Mouse (Mus musculus): ENCODE measurements at regions not wholly inside any gene's neighbourhood (a gene's known extent, or its start where the extent isn't known, plus 50 kb on each side); places are given as distances from the start of the nearest gene placed in this dataset.
A peak's percentile ranks its signal among the peaks of the same experiment; 100 is the strongest.

DNA sequence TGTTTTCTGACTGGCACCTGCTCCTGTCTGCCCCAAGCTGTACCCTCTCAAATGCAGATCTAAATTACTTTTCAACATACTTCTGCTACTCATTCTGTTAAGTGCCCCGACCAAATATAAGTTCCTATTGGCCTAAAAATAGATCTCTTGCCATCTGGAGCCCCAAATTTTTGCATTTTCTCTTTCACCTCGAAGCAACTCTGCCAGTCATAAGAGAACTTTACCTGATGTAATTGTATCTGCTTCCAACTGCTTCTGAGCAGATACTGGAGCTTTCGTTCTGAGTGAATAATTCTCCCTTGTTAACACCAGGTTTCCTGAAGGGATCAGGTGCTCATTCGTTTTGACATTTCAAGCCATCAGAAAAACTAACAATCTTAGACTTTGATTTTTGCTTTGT, 501.2 kb downstream of the Inhba start:
- DNase-seq = no peak

DNA sequence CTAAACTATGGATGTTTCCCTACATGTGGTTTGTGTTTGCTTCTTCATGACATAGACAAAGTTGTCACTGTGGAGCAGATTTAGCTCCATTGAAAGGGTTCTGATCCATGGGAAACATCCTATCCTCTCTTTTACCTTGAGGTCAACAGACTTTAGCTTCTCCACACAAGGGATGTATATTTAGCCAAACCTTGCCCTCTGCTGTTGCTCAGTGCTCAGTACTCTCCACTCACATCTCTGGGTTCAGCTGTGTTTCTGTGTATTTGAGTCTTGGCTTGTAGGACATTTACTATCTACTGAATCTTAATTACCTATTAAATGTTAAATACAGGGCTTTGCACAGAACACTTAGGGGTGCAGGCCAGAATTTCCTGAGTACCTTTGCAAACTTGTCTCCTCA, 503.5 kb downstream of the Inhba start:
- DNase-seq = no peak

DNA sequence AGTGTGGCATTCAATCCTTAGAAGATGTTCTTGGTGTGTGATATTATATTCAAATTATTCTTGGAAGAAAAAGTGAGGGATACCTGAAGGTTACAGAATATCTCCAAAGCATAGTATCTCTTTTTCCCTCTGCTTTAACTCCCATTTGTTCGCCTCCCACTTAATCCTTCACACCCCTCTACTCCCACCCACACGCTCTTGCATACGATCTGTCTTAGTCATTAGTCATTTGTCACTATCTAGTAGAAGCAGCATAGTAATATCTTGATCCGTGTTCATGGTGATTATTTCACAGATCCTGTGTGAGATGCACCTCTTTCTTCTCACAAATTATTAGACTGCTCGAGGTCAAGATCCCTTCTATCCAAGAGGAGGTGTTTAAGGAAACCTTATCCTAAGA, 517.4 kb downstream of the Inhba start:
- DNase-seq = peak; percentile 38

DNA sequence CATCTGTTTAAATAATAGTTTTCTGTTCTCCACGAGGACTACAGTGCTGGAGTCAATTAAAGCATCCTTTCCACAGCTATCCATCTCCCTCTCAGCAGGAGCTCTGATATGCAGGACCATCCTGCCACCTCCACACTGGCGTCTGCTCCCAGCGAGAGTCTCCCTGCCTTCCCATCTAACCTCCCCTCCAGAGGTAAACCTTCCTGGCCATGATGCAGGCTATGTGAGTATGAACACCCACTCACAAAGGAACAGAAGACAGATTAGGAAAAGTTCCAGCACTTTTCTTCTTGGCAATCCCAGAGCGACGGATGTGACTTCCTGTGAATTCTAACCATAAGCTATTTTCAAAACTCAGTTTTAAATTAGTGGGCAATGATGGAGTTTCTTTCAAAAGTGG, 532.1 kb downstream of the Inhba start:
- DNase-seq = peak; percentile 27

DNA sequence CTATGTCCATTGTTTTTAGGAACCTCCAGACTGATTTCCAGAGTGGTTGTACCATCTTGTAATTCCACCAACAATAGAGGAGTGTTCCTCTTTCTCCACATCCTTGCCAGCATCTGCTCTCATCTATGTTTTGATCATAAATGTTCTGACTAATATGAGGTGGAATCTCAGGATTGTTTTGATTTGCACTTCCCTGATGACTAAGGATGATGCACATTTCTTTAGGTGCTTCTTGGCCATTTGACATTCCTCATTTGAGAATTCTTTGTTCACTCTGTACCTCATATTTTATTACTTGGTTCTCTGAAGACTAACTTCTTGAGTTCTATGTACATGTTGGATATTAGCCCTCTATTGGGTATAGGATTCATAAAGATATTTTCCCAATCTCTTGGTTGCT, 538.4 kb downstream of the Inhba start:
- DNase-seq = no peak

DNA sequence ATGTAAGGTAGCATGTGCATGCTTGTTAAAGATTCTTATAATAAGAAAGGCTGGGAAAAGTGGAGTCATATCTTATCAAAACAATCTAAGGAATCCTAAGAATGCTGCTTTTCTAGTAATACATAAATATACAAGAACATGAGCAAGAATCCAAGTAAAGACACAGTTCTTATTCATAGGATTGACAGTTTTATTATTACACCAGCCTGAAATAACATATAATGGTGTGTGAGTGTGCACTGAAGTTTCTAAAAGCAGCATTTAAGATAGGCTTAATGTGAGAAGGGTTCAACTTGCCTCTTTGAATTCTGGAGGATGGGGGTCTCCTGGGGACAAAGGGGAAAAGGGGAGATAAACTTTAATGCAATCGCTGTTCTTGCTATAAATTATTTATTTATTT, 553.3 kb downstream of the Inhba start:
- DNase-seq = no peak

DNA sequence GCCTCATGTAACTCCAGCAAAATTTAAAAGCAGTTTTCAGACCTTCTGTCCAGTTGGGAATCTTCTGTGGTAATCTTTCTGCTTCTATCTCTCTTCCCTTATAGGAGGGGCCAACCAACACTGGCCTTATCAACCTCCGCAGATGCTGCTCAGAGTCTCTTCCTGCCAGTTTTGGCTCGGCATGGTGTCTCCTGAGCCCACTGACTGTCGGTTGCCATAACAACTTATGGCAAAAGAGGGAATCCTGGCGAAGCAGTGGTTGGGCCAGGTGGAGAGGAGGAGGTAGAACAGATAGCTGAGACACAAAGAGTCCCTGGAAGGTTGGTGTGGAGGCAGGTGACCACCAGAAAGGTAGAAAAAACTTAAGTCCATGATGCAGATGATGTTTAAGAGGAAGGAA, 562.4 kb downstream of the Inhba start:
- DNase-seq = peak; percentile 57

DNA sequence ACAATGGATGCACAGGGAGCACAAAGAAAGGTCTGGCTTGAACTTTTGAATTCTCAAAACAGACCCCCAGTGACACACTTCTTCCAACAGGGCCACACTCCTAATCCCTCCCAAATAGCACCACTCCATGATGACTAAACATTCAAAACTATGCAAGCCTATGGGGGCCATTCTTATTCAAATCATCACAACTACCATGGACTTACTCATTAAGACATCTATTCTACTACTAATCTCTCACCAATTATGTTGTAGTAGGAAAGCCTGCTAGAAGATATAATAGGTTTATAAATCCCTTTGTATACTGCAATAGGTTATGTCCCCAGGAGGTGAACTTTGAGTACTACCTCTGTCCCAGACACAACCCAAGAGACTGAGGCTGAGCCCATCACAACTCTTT, 574.6 kb downstream of the Inhba start:
- no peak for DNase-seq

DNA sequence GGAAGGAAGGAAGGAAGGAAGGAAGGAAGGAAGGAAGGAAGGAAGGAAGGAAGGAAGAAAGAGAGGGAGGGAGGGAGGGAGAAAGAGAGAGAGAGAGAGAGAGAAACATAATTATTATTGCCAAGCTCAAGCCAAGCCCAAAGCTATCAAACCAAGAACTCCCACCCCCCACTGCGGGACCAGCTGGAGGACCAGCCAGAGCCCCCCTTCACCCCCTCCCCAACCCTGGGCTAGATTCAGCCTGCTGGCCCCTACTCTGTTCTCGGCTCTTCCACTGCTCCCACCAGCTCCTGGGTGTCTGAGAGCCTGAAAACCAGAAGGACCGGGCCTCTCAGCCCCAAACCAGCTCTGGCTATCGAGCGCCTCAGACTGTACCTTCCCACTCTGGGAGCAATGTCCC, 608.1 kb downstream of the Inhba start:
- no peak for DNase-seq

DNA sequence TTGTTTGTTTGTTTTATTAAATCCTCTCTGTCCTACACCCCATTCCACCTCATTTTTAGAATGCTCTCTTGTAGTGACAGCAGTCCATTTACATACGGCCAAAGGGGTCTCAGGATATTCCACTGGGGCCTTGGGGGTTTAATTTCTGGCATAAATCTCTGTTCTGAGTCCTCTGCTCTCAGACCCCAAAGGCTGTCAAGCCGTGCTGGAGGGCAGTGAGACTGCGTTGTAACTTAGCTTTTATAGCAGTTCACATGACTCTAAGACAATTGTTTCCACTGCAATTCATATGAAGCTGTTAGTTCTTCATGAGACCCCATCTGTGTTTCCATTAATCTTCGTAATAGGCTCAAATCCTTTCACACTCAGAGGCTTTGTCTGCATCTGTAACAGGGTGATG, 614.9 kb downstream of the Inhba start:
- no peak for DNase-seq

DNA sequence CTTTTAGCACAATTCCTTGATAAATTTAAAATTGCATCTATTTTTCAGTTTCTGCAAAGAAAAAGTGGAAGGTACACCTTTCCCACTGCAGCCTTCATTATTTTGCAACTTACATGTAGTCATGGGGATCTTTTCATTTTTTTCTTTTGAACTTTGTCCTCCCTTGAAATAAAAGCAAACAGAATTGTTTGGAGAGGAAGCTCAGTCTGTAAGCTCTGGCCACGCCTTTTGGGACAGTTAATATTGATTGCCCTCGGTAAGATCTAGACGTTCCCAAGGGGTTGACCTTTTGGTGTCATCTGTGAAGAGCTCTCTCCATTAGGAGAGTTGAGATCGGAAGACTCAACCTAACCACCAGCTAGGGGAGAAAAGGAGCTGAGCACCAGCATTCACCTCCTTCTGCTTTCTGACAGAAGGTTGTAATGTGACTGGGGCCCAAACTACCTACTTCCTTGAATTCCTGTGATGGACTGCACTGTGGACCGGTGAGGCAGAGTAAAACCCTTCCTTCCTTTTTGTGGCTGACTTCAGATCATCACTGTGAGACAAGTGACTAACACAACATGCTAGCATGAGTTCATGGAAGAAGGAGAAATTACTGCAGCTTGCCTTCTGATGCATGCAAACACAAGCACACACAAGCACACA, 621.9 kb downstream of the Inhba start:
- DNase-seq = no peak

DNA sequence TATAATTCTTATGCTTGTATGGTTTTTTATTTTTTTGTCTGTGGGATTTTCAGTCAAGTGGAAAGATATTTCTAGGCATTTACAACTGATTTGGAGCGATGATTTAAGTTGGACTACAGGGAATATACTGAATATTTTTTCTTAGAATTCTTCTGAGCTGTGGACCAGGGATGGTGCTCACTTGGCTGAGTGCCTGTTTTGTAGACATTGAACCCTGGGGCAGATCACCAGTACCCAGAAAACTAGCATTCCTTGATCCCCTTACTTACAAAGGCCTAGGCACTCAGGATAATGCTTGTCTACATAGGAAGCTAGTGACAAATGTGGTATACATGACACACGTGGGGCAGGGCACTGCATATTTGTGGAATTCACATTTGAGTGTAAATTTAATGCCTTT, 624.6 kb downstream of the Inhba start:
- no peak for DNase-seq

DNA sequence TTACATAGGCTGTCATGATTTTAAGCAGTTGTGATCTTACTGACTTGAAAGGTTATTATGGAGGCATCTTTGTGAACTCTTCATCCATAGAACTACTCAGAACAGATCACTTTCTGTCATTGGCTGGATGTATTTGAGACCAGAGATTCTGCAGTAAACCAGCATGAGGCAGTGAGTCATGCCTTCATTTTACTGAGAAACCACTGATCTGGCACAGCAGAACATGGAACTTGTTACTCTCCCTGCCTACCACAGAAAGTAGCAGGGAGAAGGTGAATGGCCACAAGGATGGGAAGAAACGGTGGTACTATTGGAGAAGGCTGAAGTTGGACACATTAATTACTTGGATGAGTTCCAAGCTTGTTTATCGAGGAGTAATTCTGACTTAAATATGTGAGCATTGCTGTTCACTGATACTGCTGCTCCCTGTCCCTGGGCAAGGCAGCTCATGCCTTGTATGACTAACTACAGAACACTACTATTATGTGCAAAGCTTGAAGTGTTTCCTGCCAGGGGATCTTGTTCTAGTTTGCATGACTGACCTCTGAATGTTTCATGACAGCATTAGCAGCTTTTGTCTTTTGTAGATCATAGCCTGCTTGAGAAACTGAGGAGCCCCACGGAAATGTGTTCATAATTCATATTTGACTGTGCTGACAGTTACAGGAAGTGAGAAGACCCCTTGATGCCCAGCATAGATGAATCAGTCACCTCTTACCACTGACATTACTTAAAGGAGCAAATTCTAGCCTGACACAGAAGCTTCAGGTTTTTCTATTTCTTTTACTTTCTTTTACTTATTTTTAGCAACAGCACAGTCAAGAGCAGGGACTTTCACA, 630.2 kb downstream of the Inhba start:
- DNase-seq = peak; percentile 19

DNA sequence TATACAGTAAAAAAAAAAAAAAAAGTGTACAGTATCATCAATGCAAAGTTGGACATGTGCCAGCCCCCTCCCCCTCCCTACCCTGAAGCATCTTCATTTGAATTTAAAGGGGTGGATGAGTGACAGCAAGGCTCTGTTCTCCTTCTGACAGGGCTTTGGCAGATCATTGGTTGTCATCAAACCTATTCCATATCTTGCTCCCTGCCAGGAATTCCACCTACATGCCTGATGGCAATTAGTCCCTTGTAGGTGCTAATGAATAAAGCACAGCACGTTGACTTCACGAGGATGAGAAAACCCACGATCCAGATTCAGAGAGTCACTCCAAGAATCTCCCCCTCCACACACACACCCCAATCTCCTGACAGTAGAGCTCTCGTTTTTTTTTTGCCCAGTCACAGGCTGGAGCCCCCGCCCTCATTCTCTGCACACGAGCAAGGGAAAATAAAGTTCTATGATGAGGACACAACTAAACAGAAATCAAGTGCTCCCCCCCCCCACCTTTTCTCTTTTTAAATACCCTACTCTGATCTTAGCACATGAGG, 630.9 kb downstream of the Inhba start:
- peak; percentile 84 for DNase-seq

DNA sequence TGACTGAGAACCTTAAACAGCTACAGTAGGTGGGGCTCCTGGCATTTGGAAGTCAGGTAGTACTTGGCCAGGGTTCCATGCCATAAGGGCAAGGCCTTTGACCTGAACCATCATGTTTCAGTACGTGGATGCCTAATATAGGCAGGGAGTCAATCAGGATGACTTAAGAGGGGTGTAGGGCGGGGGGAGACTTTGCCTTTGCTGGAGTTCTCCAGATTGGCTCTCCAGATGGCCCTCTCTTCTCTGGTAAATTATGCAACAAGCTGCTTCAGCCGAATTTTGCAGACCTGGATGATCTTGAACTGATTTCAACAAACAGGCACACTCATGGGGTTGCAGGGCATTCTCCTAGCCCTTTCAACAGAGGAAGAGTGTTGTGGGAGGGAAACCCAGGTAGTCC, 633.7 kb downstream of the Inhba start:
- DNase-seq = peak; percentile 75

DNA sequence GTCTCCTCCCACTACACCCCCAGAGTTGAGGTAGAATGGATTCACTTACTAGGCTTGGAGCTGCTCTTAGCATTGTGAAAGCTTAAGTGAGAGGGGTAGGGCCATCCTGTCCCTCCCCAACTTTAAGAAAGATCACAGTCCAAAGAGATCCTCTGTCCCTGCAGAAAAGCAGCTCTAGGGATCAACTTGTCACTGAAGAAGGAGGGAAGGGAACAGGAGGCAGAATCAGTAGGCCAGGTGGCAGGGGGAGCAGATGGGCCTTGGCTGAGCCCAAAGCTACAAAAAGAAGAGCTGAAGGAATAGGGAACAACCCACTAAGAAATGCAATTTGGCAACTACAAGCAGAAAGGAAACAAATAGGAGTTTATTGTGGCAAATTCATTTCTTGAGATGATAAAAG, 634.4 kb downstream of the Inhba start:
- peak; percentile 78 for DNase-seq

DNA sequence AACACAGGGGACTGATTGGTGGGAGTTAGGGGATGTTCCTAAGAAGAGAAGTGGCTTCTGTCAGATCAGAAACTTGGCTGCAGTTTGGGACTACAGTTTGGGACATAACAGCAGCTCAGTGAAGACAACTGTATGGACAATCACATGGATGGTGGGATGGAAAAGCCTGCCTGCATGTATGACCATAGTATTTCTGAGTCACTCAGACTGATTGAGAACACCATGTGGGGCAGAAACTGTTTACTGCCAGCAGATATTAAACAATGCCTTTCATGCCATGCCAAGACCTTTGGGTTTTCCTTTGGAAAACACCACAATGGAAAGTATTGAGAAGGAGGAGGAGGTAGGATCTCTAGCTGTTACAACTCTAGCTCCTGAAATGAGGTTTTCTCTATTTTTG, 635.0 kb downstream of the Inhba start:
- no peak for DNase-seq

DNA sequence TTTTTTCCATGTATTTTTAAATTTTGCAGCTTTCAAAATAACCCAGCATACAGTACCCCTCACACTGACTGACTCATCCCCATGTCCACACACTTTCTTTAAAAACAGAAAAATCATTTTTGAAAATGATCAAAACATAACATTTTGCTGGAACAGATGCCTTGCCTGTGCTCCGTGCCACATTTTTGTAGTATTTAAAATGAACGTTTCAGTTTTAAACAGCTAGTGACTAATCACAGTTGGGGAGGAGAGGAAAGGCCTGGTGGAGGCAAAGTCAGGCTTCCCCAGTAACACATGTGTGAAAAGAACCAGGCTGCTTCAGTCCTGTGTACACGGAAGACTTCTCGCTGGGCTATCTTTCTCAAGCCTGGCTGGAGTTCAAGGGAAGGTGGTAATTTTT, 644.5 kb downstream of the Inhba start:
- DNase-seq = peak; percentile 77

DNA sequence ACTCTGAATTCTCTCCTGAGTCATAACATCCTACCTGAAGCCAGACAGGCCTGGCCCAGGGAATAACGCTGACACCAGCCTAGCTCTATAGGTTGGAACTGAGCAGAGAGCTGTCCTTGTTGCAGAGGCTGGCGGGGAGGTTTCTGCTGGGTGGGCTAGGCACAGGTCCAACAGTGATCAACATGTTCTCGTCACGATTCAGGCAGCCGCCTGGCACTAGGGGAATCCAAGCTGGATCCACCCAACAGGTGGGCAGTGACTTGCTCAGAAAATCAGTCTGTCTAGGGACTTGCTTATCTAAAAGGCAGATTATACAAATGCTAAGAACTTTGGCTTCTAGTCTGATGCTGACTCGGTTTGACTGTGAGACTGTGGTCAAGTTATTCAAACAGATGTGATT, 648.2 kb downstream of the Inhba start:
- peak; percentile 58 for DNase-seq

DNA sequence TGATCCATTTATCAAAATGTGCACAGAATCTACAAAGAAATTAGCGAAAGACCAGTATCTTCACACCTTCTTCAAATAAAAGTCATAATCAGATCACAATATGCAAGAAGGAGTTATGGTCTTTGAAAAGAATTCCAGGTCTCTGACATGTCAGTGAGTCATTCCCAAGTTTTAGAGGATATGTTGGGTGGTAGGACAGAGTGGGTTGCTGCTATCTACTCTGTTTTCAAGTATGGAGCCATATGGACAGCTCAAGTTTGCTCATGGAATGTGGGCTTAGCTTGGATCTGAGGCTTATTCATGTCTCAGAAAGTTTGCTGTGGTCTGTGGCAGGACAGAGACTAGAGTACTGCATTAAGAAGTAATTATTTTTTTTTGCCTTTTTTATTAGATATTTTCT, 657.0 kb downstream of the Inhba start:
- DNase-seq = no peak

DNA sequence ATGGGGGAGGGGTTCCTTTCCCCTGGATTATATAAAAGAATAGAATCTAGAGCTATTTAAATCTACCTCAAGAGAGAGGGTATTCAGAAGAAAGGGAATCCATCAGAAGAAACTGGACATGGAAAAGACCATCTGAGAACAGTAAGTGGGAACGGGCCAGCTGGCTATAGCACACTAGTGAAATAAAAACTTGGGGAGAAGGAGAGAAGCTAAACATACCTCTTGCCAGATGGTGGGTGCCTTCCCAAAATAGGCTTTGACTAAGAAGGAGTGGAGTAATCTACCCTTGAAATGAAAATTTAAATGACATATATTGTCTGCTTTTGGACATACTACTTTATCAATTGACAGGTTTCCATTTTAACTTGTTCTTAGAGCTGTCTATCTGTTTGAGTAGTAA, 657.6 kb downstream of the Inhba start:
- no peak for DNase-seq

DNA sequence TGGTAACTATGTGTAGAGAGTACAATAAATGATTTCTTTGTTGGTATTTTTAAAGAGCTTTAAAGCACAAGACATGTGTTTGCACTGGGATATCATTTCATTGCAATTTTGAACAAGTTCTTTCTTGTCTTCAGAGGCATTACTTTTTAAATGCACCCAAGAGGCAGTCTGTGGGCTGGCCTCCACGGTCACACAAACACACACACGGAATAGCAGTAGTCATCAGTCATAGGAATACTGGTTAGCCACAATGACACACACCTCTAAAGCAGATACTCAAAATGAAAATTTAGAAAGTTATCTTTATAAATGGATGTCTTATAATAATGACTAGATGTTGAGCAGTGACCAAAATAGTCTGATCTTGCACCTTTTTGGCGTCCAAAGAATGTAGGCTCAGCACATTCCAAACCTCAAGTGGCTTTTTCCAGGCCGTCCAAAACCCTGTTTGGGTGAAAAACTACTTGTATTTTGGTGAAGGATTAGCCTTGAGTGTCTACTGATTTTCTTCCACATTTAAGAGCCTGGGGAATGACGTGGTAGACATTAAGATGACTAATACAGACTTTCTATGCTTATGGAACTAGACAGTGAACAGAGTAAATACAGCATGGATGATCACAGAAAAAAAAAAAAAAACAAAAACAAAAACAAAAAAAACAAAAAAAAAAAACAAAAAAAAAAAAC, 658.5 kb downstream of the Inhba start:
- DNase-seq = no peak

DNA sequence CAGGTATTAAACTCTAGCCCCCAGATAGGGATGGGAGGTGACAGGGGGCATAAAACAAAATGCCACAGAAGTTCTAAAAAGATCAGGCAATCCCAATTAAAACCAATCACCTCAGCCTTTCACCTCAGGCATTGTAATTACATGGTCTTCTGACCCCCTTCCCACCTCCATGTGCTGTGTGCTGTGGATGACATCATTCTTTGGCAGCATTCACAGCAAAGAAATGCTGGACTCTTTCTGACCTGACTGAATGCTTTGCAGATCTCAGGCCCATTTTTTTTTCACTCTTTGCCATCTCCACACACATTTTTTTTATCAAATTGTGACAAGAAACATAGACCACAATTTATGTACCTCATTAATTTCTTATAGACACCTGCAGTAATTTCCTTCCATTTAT, 659.1 kb downstream of the Inhba start:
- DNase-seq = no peak

DNA sequence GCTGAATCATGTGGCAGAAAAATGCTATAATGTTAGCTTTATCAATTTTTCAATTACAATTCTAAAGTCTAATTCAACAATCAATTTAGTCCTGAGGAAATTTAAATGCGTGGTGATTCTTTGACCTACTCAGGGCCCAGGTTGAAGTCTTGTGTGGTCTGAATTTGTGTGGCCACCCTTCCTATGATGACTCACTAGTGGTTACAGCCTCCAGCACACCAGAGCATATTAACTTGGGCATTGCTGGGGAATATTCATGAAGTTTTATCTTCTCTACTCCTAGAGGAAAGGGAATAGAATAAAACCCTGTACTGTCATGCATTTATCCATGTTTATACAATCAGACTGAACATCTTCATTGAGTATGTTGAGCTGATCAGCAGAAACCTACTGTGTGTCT, 665.2 kb downstream of the Inhba start:
- DNase-seq = no peak
